Mouse (Mus musculus) forebrain, embryonic 14.5 days (tissue): ENCODE data around the gene Pkd1l2. TPM values are rescaled to one million over a fixed set of nuclear protein-coding genes. Genes with fewer than 3 reads are reported as not detected.

Source experiments
- ATAC-seq: fragments of 200-750 bp; cut with Nextera tagmentation; 2 replicates; pipeline ENCODE4 v1.8.0; 2017; ENCODE audit warnings: mild to moderate bottlenecking, moderate library complexity
- DNase-seq: peaks from one replicate; pipeline ENCODE4 v3.0.0-alpha.2; 2015; ENCODE audit warnings: low spot score
- H3K27ac ChIP-seq: fragments of 300-500 bp; sonication (generic); 2 replicates; pipeline ENCODE4 v1.5.1; 2014; ENCODE audit warnings: low read depth, mild to moderate bottlenecking, control low read depth, low read length, moderate library complexity
- H3K27me3 ChIP-seq: fragments of 300-500 bp; sonication (generic); replicated peaks from 2 replicates; pipeline ENCODE4 v1.6.1; 2014; ENCODE audit warnings: low read length, control low read depth, mixed read lengths; ENCODE audit not compliant: control insufficient read depth, insufficient read depth
- H3K36me3 ChIP-seq: fragments of 300-500 bp; sonication (generic); 2 replicates; pipeline ENCODE4 v1.6.1; 2014; ENCODE audit warnings: low read length, control low read depth; ENCODE audit not compliant: control insufficient read depth, insufficient read depth
- H3K4me1 ChIP-seq: fragments of 300-500 bp; sonication (generic); 2 replicates; pipeline ENCODE4 v1.6.1; 2014; ENCODE audit warnings: antibody characterized with exemption, low read length, control low read depth; ENCODE audit not compliant: control insufficient read depth, insufficient read depth
- H3K4me2 ChIP-seq: fragments of 300-500 bp; sonication (generic); 2 replicates; pipeline ENCODE4 v1.6.1; 2014; ENCODE audit warnings: mild to moderate bottlenecking, control low read depth, low read length
- H3K4me3 ChIP-seq: fragments of 300-500 bp; sonication (generic); 2 replicates; pipeline ENCODE4 v1.5.1; 2014; ENCODE audit warnings: low read depth, low read length, control low read depth
- H3K9ac ChIP-seq: fragments of 300-500 bp; sonication (generic); 2 replicates; pipeline ENCODE4 v1.6.1; 2014; ENCODE audit warnings: mild to moderate bottlenecking, low read length, control low read depth, moderate library complexity
- H3K9me3 ChIP-seq: fragments of 300-500 bp; sonication (generic); replicated peaks from 2 replicates; pipeline ENCODE4 v1.6.1; 2016; ENCODE audit warnings: low read length, control low read depth, mixed read lengths; ENCODE audit not compliant: control insufficient read depth
- WGBS: fragments of 180-500 bp; shearing (Covaris S2); extraction: QIAGEN DNeasy Blood & Tissue Kit; methylation state at CpG from one replicate; pipeline ENCODE4 v1.1.7; 2014; 5-methylcytosine and 5-hydroxymethylcytosine counted together
- polyA plus RNA-seq: library from polyadenylated mRNA; unstranded; fragments of >200 nt; fragmentation: Nextera tagmentation; extraction: Ambion mirVana; gene quantifications from 2 replicates; pipeline ENCODE4 v1.2.1, GENCODE M21; 2014

Gene Pkd1l2
- polyA plus RNA-seq, 1 experiment from 2014 or later = not detected

DNA sequence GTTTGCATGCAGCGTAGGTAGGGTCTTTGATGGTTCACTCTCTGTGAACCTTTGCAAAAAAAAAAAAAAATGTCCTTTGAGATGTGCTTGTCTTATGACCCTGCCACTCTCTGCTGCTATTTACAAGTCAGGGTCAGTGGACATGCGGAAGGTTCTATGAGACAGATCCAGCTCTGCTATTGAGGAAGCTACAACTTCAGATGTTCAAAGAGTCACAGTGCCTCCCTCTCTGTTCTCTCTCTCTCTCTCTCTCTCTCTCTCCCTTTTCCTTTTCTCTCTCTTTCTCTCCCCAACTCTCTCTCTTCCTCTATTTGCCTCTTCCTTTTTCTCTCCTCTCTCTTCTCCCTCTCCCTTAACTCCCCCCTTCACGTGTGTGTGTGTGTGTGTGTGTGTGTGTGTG is 28.1 kb downstream of the Pkd1l2 start:
- ATAC-seq = no peak
- WGBS = 84% methylated on average over 3 of the region's 3 CpGs
- Histone ChIP-seq H3K9ac (no peak overlapping the region), H3K36me3 (no peaks in the 10 kb centered on the region), H3K4me2 (no peak overlapping the region), H3K4me3 (no peak overlapping the region), H3K27ac (no peak overlapping the region), H3K9me3 (no peaks in the 10 kb centered on the region), H3K27me3 (no peaks in the 10 kb centered on the region), H3K4me1 (no peaks in the 10 kb centered on the region)
- DNase-seq = no peak

GRCm38 (mm10) chr8:117053135-117054079 is 28.8 kb downstream of the Pkd1l2 start:
- no peaks in the 10 kb centered on the region for H3K4me1 ChIP-seq
- H3K4me3 ChIP-seq = no peak overlapping the region
- WGBS = 71% methylated on average over 12 of the region's 12 CpGs
- H3K27me3 ChIP-seq = no peaks in the 10 kb centered on the region
- no peaks in the 10 kb centered on the region for H3K36me3 ChIP-seq
- DNase-seq = peak; percentile 10
- no peak overlapping the region for H3K4me2 ChIP-seq
- no peak for ATAC-seq
- H3K9me3 ChIP-seq = no peaks in the 10 kb centered on the region
- H3K9ac ChIP-seq = no peak overlapping the region
- no peak overlapping the region for H3K27ac ChIP-seq

- H3K4me1 ChIP-seq = no peaks in the 10 kb centered on the region
- no peaks in the 10 kb centered on the region for H3K27me3 ChIP-seq
- no peak overlapping the region for H3K4me2 ChIP-seq
- 74% methylated on average over 9 of the region's 9 CpGs for WGBS
- DNase-seq (no peak), ATAC-seq (no peak)
- H3K9ac ChIP-seq = no peak overlapping the region
- H3K9me3 ChIP-seq = no peaks in the 10 kb centered on the region
- H3K27ac ChIP-seq = no peak overlapping the region
- no peak overlapping the region for H3K4me3 ChIP-seq
- no peaks in the 10 kb centered on the region for H3K36me3 ChIP-seq
These were observed 30.9 kb downstream of the Pkd1l2 start for GRCm38 (mm10) chr8:117051316-117051715.

DNA sequence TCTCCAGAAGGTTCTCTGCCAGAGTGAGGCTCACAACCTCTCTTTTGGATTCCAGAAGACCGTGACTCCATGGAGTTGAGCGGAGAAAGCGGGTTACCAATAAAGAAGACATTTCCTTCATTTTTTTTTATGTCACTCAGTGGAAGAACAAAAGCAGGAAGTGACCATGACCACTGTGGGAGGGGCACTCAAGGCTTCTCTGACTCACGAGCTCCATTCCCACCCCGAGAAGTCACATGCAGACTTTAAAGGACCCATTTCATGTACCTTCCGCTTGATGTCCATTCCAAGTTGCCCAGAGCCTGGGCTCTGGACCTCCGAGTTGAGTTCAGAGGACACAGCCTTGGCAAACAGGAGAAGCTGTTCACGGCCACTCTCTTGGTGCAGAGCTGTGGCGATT is 31.5 kb downstream of the Pkd1l2 start:
- DNase-seq = no peak

GRCm38 (mm10) chr8:117049444-117049843 is 32.8 kb downstream of the Pkd1l2 start:
- H3K36me3 ChIP-seq = no peaks in the 10 kb centered on the region
- no peaks in the 10 kb centered on the region for H3K4me1 ChIP-seq
- ATAC-seq (no peak), DNase-seq (no peak)
- H3K4me3 ChIP-seq = no peak overlapping the region
- H3K27me3 ChIP-seq = no peaks in the 10 kb centered on the region
- H3K9me3 ChIP-seq = no peaks in the 10 kb centered on the region
- H3K27ac ChIP-seq = no peak overlapping the region
- H3K4me2 ChIP-seq = no peak overlapping the region
- no peak overlapping the region for H3K9ac ChIP-seq
- 65% methylated on average over 7 of the region's 7 CpGs for WGBS

More for the DNA sequence above, 31.5 kb downstream of the Pkd1l2 start:
- H3K27me3 ChIP-seq = no peaks in the 10 kb centered on the region
- H3K4me1 ChIP-seq = no peaks in the 10 kb centered on the region
- no peak overlapping the region for H3K4me2 ChIP-seq
- no peak overlapping the region for H3K27ac ChIP-seq
- H3K9me3 ChIP-seq = no peaks in the 10 kb centered on the region
- no peak overlapping the region for H3K4me3 ChIP-seq
- no peaks in the 10 kb centered on the region for H3K36me3 ChIP-seq
- WGBS = 86% methylated on average over 9 of the region's 9 CpGs
- H3K9ac ChIP-seq = no peak overlapping the region
- ATAC-seq = no peak

- Histone ChIP-seq H3K4me3 (no peak overlapping the region), H3K9ac (no peak overlapping the region), H3K4me1 (no peaks in the 10 kb centered on the region), H3K27ac (no peak overlapping the region), H3K27me3 (no peaks in the 10 kb centered on the region), H3K36me3 (no peaks in the 10 kb centered on the region), H3K9me3 (no peaks in the 10 kb centered on the region), H3K4me2 (no peak overlapping the region)
- ATAC-seq = no peak
- 91% methylated on average over 3 of the region's 3 CpGs for WGBS
- no peak for DNase-seq
These were observed 38.7 kb downstream of the Pkd1l2 start for GRCm38 (mm10) chr8:117043584-117043983.

GRCm38 (mm10) chr8:117039843-117040242 is 42.4 kb downstream of the Pkd1l2 start:
- no peaks in the 10 kb centered on the region for H3K9me3 ChIP-seq
- H3K36me3 ChIP-seq = no peaks in the 10 kb centered on the region
- no peak overlapping the region for H3K27ac ChIP-seq
- DNase-seq (peak; percentile 45), ATAC-seq (no peak)
- WGBS = 42% methylated on average over 7 of the region's 7 CpGs
- no peaks in the 10 kb centered on the region for H3K4me1 ChIP-seq
- no peak overlapping the region for H3K9ac ChIP-seq
- no peaks in the 10 kb centered on the region for H3K27me3 ChIP-seq
- no peak overlapping the region for H3K4me3 ChIP-seq
- H3K4me2 ChIP-seq = no peak overlapping the region

GRCm38 (mm10) chr8:117037374-117037935 is 44.8 kb downstream of the Pkd1l2 start:
- DNase-seq = no peak
- whole genome bisulfite sequencing = 85% methylated on average over 7 of the region's 7 CpGs
- H3K9me3 ChIP-seq = no peaks in the 10 kb centered on the region
- H3K36me3 ChIP-seq = no peaks in the 10 kb centered on the region
- no peak for ATAC-seq
- H3K4me3 ChIP-seq = no peak overlapping the region
- no peaks in the 10 kb centered on the region for H3K4me1 ChIP-seq
- H3K27me3 ChIP-seq = no peaks in the 10 kb centered on the region
- no peak overlapping the region for H3K27ac ChIP-seq
- H3K4me2 ChIP-seq = no peak overlapping the region
- H3K9ac ChIP-seq = no peak overlapping the region

DNA sequence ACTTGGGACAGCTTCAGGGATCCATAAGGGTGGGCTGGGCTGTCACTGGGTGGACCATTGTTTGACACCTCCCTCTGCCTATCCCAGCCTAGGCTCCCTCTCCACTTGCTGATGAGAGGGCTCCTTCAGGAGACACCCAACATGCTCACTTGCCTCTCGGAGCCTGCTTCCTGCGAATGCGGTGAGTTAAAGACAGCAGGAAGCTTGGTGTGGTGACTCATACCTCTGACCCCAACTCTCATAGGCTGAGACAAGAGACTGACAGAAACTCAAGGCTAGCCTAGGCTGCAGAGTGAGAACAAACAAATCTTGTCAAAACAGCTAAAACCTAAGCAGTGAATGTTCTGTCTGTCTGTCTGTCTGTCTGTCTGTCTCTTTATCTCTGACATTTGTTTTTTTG is 48.9 kb downstream of the Pkd1l2 start:
- Histone ChIP-seq H3K9me3 (no peaks in the 10 kb centered on the region), H3K36me3 (no peaks in the 10 kb centered on the region), H3K27ac (no peak overlapping the region), H3K27me3 (no peaks in the 10 kb centered on the region), H3K9ac (no peak overlapping the region), H3K4me1 (no peaks in the 10 kb centered on the region), H3K4me2 (no peak overlapping the region), H3K4me3 (no peak overlapping the region)
- ATAC-seq (no peak), DNase-seq (no peak)
- WGBS = 80% methylated on average over 3 of the region's 3 CpGs
